Mouse (Mus musculus) fat pad, adult 2 months (tissue): Measurements from ENCODE around the gene Bcl11b.

ENCODE experiments used
- DNase-seq: peaks from one replicate; pipeline ENCODE4 v3.0.0-alpha.2; 2011; ENCODE audit warnings: low read depth, low spot score; ENCODE audit errors: extremely low read depth

Gene Bcl11b

DNA sequence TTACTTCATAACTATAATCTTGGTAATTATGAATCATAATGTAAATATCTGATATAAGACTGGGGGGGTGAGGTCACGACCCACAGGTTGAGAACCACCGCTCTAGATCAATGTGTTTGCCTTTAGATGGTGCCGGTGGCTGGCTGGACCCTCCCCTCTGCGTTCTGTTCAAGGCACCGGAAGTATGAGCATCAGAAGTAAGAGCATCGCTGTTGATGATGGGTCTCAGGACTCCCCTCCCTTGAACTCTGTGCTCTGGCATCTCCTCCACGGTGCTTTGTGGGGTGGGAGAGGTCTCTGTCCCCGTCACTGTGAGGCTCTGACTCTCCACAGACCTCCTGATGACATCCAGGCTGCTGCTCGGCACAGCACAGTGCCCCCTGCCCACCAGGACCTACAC, 62.6 kb downstream of the Bcl11b start:
- no peak for DNase-seq

DNA sequence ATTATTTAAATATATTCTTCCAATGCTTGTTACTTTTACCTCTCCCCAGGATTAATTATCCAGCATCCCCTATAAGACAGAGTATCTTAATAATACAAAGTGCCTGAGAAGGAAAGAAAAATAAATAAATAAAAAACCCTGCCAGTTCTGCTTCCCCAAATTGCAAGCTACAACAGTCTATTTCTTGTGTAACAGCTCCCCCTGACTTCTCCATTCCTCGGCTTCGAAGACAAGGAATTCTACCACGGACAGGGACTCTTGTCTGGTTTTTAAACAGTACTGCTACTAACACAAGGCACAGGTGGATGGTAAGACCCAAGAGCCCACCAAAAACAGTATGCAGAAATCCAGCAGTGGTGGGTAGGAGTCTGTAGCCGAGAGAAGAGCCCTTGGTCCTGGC, 64.2 kb downstream of the Bcl11b start:
- DNase-seq, result no peak

- no peak for DNase-seq
Measured at GRCm38 (mm10) chr12:107936972-107937371, 66.4 kb downstream of the Bcl11b start.

GRCm38 (mm10) chr12:107936406-107936805, 67.0 kb downstream of the Bcl11b start:
- DNase-seq, result no peak

DNA sequence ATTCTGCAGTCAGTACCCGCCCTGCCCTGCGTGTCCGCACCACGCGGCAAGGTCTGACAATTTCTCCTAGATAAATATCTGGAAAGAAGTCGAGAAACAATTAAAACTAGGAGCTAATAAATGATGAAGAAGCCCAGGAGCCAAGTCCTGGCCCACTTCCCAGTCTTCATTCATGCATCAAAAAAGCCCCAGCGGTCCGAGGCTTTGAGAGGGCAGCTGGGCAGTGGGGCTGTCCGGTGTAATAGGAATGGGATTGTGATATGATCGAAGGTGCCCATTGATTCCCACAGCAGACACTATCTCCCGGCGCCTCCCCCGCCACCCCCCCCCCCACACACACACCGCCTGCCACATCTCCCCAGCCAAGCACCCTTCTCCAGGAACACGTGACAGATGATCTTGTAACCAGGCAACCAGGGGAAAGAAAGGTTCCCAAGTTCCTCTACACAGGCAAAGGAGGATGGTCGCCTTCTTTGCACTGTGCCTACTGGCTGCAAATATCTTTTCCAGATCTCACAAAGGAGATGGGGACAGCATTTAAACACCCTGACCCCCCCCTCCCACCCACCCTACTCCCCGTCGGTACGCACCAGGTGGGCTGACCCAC, 68.5 kb downstream of the Bcl11b start:
- no peak for DNase-seq

GRCm38 (mm10) chr12:107932140-107932539, 71.3 kb downstream of the Bcl11b start:
- DNase-seq, result no peak

GRCm38 (mm10) chr12:107931476-107931875, 71.9 kb downstream of the Bcl11b start:
- DNase-seq, result no peak

DNA sequence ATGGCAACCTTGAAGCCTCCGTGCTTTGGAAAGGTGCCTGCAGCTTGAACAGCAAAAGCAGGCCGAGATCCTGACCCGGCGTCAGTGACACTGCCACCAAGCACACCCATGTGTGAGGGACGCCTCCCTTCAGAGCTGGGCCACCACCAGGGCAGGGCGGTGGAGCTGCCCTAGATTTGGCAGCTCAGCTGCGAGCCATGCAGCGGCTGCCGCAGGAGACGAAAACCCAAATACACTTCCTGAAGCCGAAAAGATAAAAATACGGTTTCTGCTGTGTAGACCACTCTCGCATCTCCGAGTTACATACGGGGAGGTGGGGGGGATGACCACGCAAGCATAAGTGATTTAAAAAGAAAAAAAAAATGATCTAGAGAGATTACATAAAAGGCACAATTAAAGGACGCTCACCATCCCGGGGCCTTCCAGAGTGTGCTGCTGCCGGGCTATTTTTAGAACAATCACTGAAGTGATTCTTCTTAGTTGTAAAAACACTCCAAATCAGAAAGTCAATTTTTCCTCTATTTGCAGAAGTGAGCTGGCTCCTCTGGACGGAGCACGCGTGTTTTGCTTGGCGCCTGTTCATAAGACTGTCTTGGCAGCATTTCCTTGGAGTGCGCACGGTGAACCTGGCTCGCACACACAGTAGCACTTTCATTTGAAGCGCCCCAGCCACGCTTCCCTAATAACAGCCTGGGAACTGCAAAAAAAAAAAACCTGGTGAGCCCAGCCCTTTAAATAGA, 72.6 kb downstream of the Bcl11b start:
- peak; percentile 25 for DNase-seq

- DNase-seq, result no peak
Measured at GRCm38 (mm10) chr12:107928905-107929304, 74.5 kb downstream of the Bcl11b start.

GRCm38 (mm10) chr12:107928464-107928901, 74.9 kb downstream of the Bcl11b start:
- no peak for DNase-seq

DNA sequence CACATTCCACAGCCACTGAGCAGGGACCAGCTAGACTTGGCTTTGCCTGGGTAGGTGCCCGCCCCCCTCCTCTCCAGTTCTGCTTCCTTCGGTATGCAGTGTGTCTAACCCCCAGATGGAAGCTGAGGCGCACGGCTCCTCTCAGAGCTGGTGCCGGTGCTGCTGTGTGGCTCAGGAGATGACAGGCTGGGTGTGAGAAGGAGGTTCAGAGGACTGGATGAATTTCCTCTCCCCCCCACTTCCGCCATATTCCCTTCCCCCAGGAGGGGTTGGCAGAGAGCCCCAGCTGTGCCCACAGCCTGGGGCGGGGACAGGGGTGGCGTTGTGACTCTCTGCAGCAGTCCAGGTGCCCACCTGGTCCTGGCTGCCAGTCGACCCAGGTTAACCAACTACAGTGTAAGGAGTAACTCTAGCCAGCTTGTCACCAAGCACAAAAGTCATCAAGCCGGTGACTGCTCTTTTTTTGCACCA, 75.4 kb downstream of the Bcl11b start:
- no peak for DNase-seq

DNA sequence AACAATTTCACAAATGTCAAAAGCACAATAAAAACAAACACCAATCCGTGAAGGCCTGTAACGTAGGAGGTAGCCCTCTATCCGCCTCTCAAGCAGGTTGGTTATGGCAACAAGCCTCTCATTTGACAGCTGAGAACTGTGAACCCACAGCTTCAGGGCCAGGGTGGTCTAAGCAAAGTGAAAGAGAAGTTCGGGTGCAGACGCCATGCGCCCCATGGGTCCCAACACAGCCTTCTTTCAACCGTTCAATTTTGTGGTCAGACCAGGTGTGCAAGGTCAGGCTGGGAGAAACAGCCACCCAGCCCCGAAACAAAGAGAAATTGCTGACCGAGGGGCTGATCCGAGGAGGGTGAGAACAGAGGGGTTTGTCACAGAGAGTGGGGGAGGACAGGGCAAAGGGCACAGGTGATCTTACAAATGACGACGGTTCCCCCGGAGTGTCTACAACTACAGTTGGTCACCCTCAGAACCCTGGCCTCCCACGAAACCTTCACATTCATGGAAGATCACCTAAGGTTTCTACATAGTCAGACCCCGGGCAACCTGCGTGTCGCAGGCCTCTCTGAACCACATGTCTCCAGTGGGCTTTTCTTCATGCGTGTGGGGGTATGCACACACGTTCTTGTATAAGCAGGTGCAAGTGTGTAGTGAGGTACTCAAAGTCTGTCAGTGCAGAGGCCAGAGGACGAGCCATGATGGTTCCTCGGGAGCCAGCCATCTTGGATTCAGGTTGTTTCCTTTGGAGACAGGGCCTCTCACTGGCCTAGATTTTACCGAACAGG, 77.1 kb downstream of the Bcl11b start:
- DNase-seq, result no peak

GRCm38 (mm10) chr12:107924696-107925095, 78.7 kb downstream of the Bcl11b start:
- no peak for DNase-seq

DNA sequence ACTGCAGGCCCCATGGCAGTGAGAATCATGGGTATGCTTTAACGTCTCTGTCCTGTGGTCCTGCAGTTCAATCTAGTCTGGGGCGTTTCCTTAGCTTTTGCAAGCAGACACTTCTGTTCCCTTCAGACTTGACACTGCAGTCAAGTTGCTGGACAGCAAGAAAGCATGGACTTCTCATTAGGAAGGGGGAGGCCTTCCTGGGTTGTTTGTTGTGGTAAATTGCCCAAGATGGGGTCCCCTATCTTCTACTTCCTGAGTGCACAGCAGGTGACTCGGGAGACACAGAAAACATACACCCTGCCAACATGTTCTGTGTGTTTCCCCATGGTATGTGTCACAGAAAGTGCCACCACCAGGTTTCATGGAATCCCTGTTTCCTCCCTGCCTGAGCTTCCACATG, 79.4 kb downstream of the Bcl11b start:
- no peak for DNase-seq

GRCm38 (mm10) chr12:107922180-107922579, 81.2 kb downstream of the Bcl11b start:
- DNase-seq, result no peak

- DNase-seq, result no peak
Measured at GRCm38 (mm10) chr12:107921566-107921965, 81.8 kb downstream of the Bcl11b start.

- DNase-seq, result no peak
Measured at GRCm38 (mm10) chr12:107921154-107921553, 82.2 kb downstream of the Bcl11b start.

GRCm38 (mm10) chr12:107920716-107921115, 82.7 kb downstream of the Bcl11b start:
- DNase-seq, result no peak

DNA sequence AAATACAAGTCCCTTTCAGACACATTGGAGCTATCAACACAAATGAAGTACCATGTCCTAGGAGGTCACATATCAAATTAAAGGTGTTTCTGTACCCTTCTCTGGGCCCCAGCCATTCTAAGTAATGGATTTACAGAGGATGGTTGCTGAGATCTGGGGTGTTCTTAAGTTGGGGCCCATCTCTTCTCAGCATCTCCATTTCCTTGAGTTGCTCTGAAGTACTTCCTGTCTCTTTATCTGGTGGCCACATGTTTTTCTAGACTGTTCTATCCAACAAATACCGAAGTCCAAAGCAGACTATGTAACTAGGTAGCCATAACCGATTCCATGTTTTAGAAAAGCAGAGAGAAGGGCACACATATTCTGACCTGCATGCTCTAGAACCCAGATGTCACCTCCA, 83.3 kb downstream of the Bcl11b start:
- no peak for DNase-seq

GRCm38 (mm10) chr12:107918779-107919178, 84.6 kb downstream of the Bcl11b start:
- DNase-seq, result no peak

- no peak for DNase-seq
Measured at GRCm38 (mm10) chr12:107916008-107916407, 87.4 kb downstream of the Bcl11b start.

DNA sequence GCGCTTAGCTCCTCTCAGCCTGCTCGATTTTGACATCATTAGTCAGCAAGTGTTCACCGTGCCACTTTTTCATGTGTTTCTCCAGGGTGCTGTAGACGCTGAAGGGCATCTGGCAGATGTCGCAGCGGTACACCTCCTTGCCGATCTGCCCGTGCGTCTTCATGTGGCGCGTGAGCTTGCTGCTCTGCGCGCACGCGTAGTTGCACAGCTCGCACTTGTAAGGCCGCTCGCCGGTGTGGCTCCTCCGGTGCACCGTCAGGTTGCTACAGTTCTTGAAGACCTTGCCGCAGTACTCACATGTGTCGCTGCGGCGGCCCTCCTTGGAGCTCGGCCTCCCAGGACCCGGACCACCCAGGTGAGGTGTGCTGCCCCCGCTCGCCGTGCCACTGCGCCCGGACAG, 88.0 kb downstream of the Bcl11b start:
- no peak for DNase-seq
